Mouse (Mus musculus) liver, embryonic 14.5 days (tissue): Measurements from ENCODE around the gene Ermard.

Source experiments
- CTCF ChIP-seq: IDR thresholded peaks from 2 replicates; pipeline ENCODE4 v1.5.1; 2016; ENCODE audit warnings: antibody characterized with exemption, low read depth, control low read depth
- EP300 ChIP-seq: IDR thresholded peaks from 2 replicates; pipeline ENCODE4 v1.6.1; 2016; ENCODE audit warnings: antibody characterized with exemption, low read depth

DNA sequence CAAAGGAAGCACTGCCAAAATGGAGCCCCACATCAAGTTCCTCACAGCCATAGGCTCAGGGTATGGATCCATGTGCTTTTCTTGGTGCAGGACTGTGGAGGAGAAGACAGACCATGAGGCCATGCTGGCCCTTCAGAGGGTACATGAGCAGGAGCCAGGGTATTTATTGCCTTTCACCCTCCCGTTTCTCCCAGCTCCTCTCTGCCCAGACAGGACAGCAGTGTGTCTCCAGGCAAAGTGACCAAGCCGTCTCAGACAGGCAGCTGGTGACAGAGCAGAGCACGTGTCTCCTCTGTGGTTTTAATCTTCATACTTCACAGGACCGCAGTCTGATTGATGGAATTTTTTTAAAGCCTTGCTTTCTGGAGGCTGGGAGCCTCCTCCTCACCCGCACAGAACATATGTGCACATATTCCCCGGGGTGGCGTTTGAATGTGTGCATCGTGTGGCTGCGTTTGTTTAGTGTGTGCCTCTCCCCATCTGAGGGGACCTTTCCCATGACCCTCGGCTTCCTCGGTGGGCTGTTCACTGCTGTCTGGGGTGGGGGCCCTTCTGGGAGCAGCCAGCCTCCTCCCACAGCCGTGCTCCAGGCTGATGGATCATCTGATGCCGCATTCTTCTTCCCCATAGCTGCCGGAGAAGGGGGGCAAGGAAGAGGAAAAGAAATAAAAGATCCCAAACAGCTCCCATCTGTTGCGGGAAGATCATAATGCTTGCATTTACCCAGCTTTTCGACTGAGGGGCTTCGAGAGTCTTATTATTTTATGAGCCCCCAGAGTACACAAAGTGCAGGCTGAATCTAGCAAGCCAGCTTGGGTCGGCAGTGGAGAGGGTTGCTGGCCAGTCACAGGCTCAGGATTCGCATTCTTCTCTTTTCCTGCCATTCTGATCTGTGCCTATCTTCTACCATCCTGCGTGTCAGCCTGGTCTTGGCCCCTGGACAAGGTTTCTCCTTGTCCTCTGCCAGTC lies 67.7 kb downstream of the Ermard start:
- TF ChIP-seq CTCF (no peak), EP300 (no peak)
